In genomic region chr7:65636356-65636880, GRCm38 (mm10) we compare ENCODE assay signal across 11 mouse cellular contexts.
"Had no signal": no experiment of that assay in that cellular context is flagged by ENCODE, and none has a peak within 500 bp of the region (broad histone marks: within the 10 kb centered on the region; RNA-seq: fewer than 3 reads in every experiment).

No protein-coding gene starts in this region.

- DNase-seq: gastrocnemius, adult 2 months; gastrocnemius, postnatal 10 days; gastrocnemius, postnatal 25 days; heart, adult 2 months; heart, postnatal 4 days; kidney, adult 18-20 months; kidney, adult 8-10 months; kidney, postnatal 10 days; kidney, postnatal 25 days; kidney, postnatal 4 days; liver had no signal
